Mouse (Mus musculus) layer of hippocampus, adult 11-12 months (tissue): ENCODE results near the gene Atxn7l1.

Experiments used
- DNase-seq: peaks from one replicate; pipeline ENCODE4 v3.0.0; 2022; ENCODE audit warnings: low spot score

The Atxn7l1 gene

DNA sequence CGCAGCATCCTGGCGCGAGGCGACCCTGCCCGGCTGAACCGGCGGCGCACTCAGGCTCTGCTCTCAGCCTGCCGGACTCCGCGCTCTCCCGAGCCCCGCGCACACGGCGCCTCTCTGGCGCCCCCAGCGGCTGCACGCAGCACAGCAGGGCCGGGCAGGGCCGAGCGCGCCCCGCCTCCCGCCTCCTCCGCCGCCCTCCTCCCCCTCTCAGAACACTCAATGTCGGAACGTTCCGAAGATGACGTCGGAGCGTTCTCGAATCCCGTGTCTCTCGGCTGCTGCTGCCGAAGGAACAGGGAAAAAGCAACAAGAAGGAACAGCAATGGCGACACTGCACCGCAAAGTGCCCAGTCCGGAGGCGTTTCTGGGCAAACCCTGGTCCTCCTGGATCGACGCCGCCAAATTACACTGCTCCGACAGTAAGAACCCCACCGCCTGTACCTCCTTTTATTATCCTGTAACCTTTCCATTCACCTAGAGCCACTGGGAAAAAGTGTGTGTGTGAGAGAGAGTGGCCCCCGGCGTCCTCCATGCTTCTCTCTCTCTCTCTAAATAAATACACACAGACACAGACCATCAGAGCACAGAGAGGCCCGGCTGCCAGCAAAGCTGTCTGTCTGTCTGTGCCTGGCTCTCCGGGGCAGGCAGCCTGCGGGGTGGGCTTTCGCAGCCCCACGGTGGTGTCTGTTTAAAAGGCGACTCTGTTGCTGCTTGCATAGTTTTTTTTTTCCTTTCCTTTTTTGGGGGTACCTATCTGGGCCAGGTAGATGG, at the start of gene Atxn7l1:
Gene Atxn7l1 (plus strand): TSS at position 197 of the 771 bp plus-strand sequence.
- DNase-seq, result peak; percentile 92

DNA sequence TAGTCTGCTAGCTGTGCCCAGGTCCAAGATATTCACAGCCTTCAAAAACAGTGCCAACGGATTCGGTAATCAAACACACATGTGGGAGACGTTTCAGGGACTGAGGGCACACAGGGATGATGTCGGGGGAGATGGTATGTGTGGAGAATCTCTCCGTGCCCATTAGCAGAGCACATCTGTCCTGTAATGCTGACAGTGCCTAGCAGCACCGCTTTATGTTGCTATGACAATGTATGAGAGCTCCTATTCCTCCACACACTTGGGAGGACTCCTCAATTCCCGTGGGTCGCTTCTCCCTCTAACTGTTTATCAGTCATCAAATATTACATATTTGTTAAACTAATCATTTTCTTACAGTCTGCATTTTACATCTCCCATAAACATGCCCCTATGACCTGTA, 45.9 kb upstream of the Atxn7l1 start:
- no peak for DNase-seq

DNA sequence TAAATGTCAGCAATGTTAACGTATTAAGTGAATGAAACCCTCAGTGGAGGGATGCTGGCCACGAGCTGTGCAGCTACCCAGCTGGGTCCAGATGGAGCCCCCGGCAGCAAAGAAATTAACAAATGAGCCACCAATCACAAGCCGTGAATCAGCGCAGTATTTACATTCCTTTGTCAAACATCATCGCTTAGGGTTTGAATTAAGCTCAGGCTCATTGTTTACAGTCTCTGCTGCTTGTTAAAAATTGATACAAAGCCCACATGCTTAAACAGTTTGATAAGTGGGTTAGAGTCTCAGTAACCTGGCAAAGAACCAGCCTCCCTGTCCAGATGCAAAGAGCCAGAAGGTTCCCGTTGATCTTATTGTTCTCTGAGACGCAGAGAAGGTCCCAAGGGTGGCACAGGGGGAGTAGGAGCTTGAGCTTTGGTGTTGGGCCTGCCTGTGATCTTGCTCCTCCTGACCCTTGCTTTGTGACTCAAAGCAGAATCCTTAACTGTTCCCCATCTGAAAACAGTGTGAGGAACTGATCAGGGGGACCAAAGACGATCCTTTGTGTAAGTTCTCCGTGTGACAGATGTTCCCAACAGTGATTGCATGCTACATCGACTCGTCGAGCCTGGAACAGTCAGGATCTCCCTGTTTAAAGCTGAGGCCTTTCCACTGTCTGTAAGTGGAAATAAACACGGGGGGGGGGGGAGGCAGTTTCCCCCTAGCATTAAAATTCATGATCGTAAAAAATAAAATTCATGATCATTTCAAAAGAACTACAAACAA, 45.0 kb upstream of the Atxn7l1 start:
- no peak for DNase-seq

DNA sequence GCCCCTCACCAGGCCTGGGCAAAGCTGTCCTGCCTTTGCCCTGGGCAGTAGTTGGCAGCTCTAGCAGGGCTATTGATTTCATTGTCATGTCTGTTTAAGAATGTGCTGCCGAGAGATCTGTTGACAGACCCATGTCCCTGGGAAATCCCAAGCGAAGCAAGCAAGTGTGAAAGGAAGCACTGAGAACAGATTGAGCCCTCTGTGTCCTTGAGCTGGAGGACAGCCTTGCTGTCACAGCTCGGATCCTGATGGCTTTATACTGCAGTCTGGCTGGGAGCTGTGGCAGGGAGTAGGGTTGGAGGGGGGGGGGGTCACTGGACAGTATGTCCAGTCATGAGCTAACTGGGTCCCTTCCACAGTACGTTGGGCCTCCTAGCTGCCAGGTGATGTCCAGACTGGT, 41.8 kb upstream of the Atxn7l1 start:
- DNase-seq, result no peak

DNA sequence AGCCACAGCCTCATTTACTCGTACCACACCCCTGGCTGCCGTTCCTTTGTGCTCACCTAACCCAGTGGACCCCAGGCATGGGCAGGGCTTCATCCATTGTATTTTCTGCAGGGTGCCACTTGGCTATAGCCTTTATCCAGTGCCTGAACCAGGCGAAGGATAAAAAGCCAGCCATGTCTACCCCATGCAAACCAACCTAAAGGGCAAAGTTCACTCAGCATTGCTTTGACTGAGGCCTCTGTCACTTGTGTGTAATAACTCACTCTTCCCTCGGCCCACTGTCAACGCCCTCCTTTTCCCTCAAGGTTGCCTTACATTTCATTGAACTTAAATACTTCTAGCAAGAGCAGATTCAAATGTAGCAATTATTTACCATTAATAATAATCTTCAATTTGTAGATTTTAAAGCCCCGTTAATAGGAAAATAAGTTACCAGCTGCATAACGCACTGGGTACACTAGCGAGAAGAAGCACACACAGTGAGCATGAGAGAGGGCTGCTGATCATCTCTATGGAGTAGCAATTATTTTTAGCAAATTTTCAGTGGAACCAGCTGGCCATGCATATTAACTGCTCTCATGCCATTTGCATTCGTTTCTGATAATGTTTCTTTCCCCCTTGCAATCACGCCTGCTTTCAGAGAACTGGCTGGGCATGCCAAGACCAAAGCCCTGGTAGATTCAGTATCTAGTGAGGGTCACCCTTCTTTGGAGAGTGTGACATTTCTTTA, 40.9 kb upstream of the Atxn7l1 start:
- peak; percentile 47 for DNase-seq

DNA sequence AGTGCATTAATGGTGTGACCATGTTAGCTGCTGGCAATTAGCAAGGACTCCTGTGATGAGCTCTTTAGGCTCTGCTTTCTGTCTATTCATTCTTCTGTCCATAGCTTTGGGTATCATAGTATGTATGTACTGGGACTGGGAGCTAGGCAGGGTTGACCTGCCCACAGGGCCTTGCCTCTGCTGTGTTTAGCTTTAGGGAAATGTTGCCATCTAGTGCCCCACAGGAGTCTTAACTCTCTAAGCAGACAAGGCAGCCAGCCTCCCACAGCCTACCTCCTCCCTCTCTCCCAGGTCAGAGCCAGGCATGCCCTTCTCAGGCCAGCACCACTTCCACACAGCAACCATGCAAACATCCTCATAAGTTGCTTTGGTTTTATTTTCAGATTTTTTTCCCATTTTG, 38.0 kb upstream of the Atxn7l1 start:
- DNase-seq, result peak; percentile 59

DNA sequence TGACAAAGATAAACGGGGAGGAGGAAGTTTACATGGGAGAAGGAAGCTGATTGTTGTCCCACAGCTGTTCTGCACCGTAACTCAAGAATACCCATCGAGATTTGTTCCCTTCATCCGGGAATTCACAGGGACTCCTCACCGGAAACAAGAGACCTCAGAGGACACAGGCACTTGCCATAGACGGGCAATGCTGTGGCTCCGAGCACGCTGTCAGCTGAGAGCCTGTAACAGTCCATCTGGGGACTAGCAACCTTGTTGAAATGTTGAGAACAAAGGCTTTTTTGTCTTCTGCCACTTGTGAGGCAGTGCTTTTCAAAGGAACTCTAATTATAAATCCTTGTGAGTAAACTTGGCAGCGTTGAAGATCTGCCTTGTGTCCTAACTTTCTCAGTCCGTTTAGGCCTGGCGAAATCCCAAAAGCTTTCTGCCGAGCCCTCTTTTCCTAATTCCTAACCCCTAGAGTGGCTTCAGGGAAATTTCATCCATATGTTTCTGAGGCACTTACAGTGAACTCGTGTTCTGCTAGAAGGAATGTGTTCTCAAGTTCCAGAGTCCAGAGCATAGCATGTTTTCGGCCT, 36.5 kb upstream of the Atxn7l1 start:
- peak; percentile 50 for DNase-seq

DNA sequence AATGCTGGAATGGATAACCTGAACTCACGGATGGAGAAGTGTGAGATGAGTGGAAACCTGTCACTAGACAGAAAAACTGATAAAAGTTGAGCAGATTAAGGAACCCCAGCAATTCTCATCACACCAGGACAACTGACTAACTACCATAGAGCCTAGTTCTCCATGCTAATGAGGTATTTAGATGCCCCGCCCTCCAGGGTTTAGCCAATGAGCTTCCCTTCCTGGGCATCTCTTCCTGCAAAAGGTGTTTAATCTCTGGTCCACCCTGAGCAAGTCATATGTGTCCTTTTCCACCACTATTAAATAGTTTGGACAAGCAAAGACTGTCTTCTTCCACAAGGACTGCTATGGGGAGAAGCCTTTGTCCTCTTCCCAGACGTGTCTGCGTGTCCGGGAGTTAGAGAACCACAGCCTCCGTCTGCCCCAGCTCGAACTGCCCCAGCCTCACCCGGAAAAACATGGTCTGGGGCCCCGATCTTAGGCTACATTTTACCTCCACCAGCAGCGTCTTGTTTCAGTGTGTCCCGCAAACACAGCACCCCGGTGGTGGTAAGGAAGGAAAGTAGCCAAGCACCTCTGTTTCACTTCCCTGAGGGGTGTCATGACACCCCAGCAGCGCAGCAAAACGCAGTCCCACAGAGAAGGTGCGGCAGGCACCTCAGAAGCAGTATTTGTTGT, 28.7 kb upstream of the Atxn7l1 start:
- DNase-seq, result no peak

DNA sequence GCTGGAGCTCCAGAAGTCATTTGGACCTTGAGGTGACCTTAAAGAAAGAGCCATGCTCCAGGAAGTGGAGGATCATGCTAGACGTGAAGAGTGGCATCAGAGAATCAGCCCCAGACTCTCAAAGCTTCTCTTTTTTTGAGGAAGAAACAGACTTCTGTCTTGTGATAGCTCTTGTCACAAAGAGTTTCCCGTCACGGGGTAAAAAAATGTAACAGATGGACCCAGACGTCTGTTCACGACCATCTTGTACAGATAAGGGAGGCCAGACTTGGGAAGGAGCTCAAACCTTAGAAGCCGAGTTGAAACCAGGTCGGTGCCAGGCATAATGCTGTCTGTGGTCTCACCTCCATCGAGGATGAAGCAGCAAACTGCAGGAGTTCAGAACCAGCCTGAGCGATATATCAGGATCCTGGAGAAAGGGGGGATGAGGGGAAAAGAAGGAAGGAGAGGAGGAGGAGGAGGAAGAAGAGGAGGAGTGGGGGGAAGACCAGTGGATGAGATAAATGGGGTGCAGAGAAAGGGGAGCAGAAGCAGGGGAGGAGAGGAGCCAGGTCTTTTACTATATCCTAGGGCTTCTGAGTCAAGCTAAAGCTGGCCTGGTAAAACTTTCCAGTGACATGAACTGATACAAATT, 21.8 kb upstream of the Atxn7l1 start:
- DNase-seq, result no peak

DNA sequence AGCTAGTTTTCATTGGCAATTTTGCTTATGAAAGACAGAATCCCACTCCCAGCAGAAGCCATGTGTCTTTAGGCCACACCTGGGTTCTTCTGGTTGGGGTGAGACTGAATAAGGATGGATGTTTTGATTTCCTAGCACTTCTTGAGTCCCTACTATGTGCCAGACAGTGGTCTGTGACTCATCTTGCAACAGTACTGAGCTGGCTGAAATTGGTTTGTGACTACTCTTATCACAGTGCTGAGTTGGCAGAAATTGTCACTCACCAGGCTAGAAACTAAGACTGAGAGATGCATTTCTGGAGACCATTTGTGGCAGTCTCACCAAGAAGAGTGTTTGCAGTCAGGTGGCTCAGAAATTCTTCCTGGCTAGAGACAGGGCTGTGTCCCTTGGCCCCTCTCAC, 21.2 kb upstream of the Atxn7l1 start:
- no peak for DNase-seq

DNA sequence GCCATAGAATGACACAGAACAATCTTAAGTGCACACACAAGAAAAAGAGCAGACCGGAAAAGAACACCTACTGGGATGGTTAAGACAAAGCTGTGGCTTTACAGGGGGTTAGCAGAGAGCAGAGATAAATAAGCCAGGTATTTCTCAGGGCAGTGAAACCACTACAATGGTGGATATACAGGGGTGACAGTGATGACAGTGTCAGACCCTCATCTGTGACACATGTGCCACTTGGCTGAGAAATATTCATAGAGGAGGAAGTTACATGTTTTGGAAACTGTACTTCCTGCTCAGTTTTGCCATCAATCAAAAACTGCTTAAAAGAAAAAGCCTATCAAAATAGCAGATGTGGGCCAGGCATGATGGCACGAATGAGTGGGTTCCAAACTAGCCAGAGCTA, 19.4 kb upstream of the Atxn7l1 start:
- no peak for DNase-seq

DNA sequence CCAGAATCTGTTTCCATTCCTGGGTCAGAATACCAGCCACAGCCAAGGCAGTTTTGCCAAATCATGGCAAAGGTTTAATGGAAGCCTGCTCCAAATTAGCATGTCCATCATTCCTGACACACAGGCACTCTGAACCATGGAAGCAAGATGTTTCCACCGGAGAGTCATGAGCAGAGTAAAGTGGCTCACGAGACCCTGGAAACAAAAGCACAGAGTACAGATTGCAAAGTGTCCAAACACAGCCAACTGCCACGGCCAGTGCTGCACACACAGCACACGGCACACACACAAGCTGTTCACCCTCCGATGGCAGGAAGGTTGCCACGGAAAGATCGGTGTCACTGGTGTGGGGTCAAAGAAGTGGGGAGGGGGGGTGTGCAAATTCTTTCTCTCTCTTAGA, 18.8 kb upstream of the Atxn7l1 start:
- no peak for DNase-seq

DNA sequence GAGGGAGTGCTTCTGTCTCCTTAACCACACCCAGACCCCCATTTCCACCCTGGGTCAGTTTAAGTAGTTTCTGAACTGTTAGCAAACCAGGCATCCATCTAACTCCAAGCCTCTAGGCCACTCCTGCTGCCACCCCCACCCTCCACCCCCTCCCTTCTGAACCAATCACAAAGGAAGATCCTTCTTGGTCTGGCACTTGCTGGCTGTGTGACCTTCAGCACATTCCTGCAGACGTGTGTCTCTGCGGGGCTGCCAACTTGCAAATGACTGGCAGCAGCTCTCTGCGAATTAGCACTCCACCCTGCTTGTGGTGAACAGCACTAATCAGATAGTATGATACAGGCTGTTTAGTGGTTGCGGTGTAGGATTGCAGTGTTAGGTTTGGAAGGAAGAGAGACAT, 18.1 kb upstream of the Atxn7l1 start:
- no peak for DNase-seq

DNA sequence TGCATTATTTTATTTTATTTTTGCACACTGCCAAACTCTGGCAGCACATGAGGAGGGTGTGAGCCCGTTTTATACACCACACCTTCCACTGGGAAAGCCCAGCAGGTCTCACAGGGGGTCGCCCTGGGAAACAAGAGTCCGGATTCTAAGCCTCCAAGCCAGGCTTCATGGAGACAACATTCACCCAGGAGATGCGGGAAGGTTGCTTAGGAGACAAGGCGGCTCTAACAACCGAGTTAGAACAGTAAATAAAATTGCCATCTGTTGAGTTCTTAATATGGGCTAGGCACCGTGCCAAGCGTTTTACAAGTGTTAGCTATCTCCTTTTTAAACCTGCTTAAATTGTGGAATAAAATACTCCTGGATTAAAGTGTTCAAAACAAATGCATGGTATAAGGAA, 17.1 kb upstream of the Atxn7l1 start:
- DNase-seq, result peak; percentile 83

DNA sequence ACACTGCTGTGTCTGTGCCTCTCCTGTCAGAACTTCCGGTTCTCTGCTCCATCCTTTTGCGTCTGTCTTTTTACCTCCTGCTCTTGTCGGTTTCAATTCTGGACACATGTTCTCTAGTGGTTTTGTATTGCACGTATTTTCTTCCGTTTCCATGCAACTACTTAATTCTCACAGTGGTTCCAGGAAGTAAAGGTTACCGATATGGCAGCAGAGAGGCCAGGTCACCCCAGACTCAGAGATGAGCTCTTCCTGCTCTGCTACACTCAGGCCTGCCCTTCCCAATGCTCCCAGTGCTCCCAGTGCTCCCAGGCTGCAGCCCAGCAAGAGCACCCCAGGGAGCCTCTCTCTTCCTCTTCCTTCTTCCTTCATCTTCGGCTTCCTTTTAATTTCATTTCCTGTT, 15.7 kb upstream of the Atxn7l1 start:
- DNase-seq, result no peak

DNA sequence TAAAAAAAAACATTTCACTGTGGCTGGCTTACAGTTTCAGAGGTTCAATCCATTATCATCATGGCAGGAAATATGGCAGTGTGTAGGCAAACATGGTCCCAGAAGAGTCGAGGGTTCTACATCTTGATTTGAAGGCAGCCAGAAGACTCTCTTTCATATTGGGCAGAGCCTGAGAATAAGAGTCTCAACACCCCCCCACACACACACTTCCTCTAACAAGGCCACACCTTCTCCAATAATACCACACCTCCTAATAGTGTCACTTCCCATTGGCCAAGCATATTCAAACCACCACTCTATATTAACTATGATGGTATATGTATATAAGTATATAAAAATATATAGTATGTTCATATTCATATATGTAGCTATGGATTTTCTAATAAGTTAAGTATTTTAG, 9.6 kb upstream of the Atxn7l1 start:
- DNase-seq, result no peak

DNA sequence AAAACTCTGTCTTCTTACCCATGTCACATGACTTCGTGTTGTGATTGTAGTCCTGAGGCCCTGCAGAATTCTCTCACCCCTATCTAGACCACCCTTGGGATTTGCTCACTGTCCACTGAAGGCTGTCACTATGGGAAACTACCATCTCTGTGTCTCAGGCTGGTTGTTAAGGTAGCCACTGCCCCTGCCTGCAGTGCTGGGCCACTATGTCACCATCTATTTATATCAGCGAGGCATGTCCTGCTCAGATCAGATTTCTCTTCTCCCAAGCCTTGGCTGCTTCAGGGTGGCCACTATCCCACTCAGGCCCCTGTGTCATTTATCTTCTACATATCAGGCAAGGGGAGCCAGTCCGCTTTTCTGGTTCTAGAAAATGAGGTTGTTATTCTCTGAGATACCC, 8.4 kb upstream of the Atxn7l1 start:
- no peak for DNase-seq

DNA sequence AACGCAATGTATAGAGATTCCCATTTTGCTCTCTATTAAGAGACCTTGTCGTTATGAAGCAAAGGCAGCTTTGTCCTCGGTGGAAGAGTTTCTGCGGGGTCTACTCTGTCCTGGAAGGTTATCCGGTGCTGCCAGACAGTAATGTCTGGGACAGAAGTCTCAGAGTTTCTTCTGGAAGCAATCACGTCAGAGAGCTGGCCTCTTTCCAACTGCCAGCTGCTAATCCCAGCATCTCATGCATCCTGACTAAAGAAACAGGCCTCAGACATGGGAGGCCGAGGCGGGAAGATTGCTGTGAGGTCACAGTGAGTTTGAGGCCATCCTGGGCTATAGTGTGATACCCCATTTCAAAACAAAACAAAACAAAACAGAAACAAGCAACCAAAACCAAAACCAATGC, 3.0 kb upstream of the Atxn7l1 start:
- no peak for DNase-seq

DNA sequence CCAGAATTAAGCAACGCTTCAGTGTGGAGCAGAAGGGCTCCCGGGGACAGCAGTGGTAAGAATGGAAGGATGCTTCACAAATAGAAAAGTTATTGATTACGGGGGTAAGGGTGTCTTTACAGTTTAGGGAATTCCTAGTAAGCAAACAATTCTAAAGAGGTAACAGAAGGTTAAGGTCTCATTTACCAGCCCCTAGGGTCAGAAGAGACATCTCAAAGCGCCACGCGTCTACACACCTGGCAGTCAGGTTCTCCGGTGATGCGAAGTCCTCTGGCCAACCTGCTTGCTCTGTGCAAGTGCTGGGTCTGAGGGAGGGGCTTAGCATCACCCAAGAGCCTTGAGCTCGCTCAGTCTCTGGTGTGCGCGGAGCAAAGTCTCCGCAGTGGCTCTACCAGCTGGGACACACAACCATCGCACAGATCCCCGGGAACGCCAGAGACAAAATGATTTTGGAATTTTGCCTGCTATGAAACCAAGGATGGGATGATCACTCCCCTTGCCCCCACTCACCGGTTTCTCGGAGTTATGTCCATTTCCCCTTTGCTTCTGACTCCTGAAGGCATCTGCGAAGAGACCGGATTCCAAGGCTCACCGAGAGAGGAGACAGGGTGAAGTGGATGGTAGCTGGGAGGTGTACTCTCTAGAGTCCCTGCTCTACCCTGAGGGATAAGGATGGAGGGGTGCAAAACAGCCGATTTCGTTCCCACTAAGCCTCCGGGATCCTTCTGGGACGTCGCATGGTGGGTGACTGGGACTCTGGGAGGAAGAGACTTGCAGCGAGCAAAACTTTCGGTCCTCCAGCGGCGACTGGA, 665 bp upstream of the Atxn7l1 start:
- DNase-seq, result no peak

DNA sequence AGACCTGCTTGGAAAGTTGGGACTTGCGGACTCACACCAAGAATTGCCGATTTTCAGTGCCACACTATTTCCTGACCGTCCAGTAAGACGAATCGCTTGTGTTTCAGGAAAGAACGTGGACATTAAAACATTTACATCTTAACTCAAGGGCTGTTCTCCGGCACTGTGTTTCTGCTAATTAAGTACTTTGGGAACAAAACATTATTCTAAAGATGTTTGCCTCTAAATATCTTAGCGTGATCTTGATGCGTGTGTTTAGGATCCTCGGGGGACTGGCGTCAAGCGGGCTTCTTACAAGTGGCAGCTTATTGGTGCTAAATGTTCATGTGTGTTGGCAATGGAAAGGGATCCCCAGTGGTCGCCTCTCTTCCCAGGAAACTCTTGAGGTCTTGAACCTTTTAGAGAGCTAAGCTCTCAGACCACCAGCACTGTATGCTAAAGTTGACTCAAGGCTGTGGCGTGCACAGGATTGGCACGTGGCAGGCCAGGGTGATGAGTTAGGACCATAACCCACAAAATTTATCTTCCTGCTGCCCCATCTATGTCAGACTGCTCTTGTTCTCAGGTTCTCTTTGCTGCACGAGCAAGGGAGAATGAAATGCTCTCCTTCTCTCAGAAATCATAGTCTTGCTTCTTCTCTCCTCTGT, 2.2 kb downstream of the Atxn7l1 start:
- DNase-seq, result no peak
